Mouse (Mus musculus) kidney, adult 8-10 months (tissue): ENCODE results near the gene Cdc42bpa.

Source experiments
- DNase-seq, 2 experiments: peaks; one replicate each; pipeline ENCODE4 v3.0.0; 2022

Cdc42bpa gene

DNA sequence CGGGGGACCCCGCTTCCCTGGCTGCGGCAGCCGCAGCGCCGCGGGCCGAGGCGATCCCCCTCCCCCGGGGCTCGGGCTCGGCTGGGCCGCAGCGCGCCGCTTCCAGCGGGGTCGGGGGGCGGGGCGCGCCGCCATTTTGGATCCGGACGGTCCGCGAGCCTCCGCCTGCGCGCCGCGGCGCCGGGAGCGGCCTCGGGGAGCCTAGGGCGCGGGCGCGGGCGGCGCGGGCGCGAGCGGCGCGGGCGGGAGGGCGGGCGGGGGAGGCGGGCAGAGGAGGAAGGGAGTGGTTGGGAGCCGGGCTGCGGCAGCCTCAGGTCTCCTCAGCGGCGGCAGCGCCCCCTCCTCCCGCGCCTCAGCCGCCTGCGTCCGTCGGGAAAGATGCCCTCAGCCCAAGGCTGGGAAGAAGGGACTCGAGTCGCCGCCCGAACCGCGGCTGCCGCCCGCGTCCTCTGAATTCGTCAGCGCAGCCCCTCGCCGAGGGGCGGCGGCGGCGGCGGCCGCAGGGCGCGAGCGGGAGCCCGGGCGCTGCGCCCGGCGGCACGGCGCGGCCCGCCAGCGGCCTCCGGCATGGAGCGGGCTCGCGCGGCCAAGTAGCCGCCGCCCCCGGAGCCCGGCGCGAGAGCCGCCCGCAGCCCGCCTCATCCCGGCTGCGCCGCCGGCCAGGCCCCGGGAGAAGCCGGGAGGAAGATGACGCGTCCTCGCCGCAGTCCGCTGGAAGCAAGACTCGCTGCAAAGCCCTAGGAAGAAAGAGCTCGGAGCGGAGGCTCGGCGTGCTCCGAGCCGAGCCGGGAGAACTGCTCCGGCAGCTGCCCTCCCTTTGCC is at the start of gene Cdc42bpa:
Gene Cdc42bpa (plus strand): TSS at position 752 of the 822 bp plus-strand sequence.
- DNase-seq: peak; percentile 65 to 72

DNA sequence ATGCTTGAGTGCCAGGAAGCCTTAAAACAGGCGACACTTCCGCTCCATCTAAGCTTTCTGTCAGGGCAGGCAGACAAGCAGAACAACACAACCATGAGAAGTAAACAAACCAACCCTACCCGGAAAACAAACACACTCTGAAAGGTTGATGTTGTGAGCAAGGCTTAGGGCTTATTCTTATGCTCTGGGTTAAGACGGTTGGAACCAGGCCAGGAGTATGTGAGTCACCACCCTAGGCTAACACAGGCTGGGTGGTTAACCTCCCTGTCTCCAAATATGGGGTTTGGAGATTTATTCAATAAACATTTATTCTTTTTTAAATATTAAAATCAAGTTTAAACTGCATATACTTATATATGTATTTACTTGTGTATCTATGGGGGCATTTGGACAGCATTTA is 46.8 kb upstream of the Cdc42bpa start:
- DNase-seq: no peak

DNA sequence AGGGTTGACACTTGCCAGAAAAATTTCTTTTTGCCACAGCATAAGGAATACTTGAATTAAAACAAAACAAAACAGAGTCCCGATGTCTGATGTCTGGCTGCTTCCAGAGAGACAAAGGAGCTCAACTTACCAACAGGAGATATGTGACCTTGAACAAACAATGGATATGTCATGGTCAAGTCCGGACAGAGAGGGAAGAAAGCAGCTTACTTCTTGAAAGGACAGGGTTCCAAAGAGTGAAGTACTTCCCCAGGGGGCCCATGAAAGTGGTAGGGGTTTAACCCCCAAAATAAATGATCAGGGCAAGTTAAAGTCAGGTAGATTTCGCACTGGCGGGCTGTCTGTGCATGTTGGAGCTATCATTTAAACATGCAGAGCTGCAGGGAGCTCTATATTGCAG is 43.2 kb upstream of the Cdc42bpa start:
- no peak for DNase-seq

DNA sequence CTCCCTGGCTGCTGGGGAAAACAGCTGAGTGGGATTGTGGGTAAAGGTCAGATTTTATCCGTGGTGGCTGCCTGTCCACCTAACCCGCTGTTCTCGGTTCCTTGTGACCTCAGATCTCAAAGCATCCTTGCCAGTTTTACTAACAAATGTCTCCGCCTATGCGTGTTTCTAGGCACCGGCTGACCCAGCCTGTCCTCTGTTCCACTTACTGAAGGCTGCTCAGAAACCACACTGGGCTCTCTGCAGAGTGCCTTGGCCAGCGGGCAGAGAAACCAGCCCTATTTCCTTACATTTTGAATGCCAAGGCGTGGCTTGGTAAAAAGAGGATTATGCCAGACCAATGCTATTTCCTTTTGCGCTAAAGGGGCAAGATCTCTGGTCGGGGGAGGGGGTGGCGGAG is 42.8 kb upstream of the Cdc42bpa start:
- DNase-seq: no peak

DNA sequence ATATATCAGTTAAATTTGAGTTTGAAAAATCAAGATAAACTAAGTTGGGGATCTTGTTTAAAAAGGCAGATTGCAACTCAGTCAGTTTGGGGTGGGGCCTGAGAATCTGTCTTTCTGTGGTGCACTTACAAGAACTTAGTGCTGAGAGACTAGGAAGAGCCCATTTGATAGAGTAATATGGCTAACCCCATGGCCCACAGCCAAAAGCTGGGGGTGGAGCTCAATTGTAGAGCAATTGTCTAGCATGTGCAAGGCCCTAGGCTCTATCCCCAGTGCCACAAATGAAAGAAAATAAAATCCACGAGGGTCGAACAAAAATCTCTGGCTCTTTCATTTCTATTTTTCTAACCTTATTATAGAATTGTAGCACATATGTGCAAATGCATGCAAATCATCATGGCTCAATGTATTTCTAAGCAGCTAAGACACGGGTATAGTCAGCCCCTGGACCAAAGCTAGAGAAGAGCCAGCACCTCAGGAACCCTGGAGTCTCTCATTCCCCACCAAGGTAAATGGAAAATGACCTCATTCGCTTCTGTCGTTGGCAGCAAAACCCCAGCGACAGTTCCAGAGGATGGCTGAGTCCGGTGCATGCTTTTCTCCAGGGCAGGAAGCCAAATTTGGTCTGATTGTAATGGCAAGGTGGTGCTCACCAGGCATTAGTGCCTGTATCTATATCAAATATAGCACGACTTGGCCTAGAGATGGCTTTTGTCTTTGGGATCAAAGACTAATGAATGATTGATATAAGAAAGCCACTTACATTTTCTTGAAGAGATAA is 40.4 kb upstream of the Cdc42bpa start:
- no peak for DNase-seq

DNA sequence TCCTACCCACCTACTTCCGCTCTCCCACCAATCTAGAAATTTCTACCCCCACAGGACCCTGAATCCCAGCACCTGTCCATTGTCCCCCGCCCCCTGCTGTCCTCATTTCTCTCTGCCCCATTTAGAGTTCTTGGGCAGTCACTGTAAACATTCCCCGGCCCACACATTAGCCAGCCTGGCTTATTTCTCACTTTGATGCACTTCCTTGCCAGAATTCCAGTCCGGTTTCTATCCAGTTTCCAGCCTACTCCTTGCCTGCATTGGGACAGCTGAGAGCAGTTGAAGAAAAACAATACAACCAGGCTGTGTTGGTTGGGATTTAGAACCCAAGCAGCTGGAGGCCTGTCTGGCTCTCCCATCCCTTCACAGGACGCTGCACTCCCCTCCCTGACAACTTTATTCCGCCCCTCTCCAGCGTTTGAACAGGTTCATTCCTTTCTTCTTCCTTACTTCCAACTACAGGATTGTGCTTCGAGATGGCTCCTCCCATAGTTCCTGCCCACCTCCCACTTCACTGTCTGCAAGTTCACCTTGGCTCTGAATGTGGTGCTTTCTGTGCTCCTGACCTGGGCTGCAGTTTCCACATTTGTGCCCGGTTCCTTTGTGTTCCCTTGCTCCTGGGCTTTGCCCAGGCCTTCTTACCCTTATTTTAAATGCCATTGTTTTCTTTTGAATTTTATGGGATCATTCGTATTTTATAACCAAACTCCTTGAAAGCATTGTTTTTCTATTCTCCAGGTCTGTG is 36.4 kb upstream of the Cdc42bpa start:
- no peak for DNase-seq

DNA sequence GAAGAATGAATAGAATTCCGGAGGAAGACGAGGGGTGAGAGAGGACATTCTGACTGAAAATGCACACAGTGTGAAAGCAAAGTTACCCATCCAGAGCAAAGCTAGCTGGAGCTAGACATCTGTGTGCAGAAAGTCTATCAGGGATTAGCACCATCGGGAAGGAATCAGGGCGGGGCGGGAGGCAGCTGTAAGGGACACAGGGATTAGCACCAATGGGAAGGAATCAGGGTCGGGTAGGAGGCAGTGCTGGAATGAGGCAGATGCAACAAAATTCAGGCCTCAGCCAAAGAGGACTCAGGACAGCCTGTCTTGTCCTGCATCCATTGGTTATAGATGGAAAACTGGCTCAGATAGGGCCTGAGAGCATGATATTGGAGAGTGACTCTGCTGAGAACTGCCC is 34.0 kb upstream of the Cdc42bpa start:
- DNase-seq: no peak

DNA sequence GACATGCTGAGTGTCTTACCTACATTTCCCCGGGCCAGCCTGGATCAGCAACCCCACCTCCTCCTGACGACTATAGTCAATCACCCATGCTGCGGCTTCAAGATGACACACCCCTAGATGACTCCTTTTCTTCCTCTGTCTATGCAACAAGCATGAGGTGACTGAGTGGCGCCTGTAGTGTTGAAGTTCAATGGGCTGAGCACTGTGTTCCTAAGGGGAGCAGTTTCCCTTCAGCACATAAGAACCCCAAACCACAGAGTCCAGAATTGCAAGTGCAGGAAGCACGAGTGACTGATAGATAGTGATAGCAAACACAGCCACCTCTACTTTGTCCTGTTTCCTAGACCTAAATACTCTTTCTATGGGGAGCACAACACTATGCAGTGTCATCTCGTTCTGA is 33.2 kb upstream of the Cdc42bpa start:
- no peak for DNase-seq

DNA sequence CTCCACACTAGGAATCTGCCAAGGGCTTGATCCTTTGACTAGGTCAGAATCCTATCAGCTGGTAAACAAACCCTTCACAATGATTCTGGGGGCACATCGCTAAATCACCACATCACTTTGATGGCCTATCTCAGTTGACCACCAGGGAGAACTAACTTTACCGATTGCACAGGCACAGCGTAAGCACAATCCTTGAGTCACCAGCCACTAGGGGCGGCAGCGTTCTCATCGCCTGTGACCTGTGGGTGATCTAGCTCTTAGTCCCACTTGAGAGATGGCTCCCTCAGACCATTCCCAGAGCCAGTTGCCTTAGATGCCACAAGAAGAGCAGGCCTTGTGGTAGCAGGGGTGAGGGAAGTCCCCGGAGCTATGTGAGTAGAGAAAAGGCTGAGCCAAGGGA is 31.4 kb upstream of the Cdc42bpa start:
- no peak for DNase-seq

DNA sequence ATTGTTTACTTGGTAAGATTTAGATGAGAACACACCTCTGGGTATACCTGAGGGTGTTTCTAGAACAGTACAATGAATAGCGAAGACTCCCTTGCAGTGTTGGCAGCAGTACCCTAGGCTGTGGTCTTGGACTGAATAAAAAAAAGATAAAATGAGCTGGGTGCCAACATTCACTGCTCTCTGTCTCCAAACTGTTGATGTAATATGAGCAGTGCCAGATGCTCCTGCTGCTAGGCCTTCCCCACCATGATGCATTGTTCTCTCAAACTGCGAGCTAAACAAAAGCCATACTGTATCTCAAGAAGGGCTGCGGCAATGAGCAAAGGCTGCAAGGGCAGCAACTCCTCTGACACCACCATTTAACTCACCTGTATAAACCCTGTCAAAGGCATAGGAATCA is 29.0 kb upstream of the Cdc42bpa start:
- no peak for DNase-seq

DNA sequence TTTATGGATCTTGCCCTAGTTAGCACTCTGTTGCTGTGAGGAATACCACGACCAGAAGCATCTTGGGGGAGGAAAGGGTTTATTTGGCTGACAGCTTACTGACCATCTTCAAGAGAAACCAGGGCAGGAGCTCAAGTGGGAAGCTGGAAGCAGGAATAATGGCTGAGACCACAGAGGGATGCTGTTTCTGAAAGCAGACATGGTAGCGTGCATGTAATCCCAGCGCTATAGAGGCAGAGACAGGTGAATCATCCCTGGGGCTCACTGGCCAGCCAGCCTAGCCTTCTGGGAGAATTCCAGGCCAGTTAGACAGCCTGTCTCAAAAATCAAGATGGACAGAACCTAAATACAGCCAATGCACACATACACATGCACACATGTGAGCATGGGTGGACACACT is 26.2 kb upstream of the Cdc42bpa start:
- DNase-seq: no peak

DNA sequence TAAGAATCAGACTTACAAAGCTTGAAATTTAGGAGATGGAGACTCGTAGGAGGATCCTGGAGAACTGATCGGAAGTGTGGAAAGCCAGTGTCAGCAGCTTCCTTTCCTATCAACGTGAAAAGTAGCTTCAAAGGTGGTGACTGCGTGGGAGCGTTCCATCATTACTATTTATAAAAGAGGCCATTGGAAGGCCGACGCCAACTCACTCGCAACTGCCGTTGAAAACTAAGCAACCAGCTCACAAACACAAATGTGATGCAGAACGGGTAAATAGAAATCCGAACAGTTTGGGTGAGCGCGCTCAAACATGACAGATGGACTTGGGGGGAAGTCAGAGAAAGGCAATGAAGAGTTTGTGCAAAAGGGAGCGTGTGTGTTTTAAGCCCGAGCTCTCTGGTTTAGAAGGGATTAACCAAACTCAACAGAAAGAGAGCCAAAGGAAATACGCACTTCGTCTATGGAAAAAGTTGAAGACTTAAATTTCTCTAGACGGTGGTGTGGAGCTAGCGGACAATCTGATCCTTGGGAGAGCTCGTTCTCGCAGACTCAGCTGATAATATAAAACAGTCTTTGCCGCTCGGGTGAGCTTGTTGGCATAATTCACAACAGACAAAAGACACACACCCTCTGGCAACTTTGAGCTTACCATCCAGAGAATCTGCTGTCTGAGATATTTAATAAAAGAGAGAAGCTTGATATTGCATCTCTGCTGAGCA is 20.0 kb upstream of the Cdc42bpa start:
- DNase-seq: no peak

DNA sequence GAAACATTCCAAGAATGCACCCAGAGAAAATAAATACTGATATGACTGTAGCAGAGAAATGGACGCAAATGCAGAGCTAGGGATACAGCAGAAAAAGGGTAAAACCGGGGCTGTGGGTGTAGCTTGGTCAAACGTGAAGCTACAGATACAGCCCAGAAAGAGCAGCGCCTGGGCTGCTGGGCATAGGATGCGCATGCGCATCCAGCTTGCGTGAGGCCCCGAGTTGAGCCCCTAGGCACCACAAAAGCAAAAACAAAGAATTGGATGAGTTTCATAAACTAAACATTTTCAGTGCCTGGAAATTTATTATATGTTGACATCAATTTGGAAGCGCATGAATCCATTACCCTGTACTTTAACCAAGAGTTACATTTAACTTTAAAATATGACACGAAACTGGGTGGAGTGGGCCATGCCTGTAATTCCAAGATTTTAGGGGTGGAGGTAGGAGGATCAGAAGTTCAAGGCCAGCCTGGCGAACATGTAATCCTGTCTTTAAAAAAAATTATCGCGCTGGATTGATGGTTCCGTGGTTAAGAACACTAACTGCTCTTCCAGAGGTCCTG is 19.4 kb upstream of the Cdc42bpa start:
- DNase-seq: no peak

DNA sequence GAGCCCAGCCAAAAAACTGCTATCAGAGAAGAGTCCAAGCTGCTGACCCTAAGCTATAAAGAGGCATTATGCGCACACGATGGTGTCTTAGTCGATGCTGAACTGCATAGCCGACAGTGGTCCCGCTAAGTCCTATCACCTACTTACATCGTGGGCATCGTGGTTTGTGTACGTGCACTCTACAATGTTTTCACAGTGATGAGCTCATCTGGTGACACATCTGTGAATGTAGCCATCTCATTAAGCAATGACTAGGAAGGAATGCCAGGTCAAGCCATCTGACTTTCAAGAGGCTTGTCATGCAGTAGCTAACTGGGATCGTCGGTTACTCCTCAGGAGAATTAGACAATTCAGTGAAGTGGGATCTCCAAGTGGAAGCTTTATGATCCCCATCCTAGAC is 15.3 kb upstream of the Cdc42bpa start:
- no peak for DNase-seq

DNA sequence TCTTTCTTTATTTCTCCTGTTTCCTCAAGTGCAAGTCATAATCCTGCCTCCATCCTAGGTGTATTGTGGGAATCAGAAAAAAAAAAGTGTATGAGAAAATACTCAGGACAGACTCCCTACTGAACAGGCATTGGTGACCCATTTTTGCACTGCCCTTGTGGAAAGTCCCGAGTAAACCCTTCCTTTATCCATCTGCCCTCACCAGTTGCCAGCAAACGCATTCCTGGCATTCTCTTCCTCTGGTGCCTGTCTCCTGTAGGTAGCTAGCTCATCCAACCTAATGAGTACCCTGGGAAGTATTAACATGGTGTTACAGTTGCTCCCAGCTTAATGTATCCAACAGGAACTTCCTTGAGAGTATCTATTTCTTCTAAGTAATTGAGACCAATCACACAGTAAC is 13.7 kb upstream of the Cdc42bpa start:
- DNase-seq: peak in 1 of 2 experiments; percentile 59

DNA sequence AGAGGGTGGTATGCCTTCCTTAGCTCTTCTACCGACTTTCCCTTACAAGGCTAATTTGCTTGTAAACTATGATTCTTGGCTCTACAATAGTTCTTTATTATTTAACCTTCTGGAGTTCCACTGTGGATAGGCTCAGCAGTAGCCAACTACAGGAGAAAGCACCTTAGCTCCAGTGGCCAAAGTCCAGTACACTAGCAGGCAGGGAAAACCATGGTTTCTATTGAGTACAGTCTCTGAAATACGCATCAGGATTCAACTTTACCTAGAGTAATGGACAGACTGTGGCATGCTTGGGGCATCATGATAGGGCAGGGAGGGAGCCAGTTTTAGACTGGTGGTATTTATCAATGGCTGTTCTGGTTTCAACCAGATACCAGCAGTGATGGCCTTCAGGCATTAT is 12.6 kb upstream of the Cdc42bpa start:
- peak; percentile 55 to 67 for DNase-seq

DNA sequence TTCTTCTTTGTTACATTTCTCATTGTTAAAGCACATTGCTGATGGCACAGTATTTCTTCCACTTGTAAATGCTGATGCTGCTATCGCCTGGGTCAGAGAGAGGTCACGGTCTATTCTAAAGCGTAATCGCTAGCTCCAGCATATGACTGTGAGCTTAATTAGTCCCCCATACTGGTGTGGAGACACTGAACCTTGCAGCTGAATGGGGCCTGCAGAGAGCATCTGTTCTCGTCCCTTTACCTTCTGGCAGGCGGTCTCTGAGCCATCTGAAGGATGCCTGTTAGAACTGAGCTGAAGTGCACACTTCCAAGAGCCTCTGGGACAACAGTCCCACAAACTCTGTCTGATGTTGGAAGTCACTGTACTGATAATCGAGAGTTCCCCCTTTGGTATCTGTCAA is 8.7 kb upstream of the Cdc42bpa start:
- DNase-seq: no peak

DNA sequence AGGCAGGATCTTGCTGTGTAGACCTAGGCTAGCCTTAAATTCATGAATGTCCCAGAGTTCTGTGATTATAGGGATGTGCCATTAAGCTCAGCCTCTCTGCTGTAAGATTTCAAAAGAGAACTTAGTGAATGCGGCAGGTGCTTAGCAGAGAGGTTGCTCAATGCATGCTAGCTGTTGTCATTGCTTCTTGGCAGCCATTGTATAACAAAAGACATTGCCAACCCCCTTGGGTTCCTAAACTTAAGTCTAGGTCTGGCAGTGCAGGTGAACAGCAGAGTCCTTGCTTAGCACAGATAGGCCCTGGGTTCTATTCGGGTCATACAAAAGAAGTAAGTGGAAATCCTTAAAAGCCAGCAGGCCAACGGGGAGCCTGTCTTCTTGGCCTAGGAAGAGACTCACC is 7.0 kb upstream of the Cdc42bpa start:
- no peak for DNase-seq

DNA sequence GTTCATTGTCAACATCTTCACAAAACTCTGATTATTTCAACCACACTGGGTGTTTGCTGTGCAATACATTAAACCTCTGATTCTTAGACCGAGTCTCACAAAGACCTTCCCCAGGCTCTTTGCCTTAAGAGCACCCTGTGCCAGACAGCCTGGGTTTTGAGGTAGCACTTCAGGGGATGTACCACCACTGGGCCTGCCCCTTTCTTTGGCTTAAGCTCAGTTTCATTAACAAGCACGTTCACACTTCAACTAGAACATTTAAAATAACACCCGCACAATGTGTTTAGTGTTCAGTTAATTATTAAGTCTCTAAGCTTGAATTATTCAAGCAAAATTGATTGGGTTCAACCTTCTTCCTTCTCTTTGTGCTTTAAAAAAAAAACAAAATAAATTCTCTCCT is 2.8 kb upstream of the Cdc42bpa start:
- DNase-seq: peak; percentile 32 to 52

DNA sequence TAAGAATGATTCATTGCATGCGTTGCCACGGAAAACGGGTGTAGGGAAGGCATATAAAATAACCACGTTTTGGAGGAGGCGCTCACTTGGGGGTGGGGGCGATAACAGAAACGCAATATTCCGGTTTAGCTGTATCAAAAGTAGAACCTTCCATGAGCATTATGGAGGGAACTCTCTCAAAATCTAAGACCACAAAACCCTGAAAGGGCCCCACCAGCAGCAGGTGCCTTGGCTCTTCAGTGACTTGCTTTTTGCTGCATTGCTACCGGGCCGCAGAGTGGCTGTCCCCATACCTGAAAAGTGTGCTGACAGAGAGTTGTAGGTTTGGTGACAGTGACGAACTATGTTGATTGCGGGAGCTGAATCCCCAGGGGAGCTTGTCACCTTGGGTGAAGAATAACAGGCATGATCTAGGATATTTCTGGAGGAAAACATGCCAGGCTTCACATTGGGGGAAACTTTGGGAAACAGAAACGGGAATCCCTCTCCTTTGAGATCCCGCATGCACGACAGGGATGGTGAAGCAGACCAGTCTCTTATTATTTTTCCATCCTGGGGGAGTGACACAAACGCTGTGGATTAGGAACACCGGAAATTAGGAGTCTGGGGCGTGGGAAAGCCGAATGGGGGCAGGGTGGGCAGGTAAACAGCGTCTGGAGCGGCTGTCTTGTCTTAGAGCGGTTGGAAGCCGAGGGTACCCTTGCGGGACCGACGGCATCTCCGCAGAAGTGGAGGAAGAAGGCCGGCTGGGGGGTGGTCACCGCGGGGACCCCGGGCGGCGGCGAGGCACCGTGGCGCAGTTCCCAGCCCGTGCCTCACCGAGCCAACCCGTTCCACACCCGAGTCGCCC is 1.2 kb upstream of the Cdc42bpa start:
- peak; percentile 43 to 52 for DNase-seq

DNA sequence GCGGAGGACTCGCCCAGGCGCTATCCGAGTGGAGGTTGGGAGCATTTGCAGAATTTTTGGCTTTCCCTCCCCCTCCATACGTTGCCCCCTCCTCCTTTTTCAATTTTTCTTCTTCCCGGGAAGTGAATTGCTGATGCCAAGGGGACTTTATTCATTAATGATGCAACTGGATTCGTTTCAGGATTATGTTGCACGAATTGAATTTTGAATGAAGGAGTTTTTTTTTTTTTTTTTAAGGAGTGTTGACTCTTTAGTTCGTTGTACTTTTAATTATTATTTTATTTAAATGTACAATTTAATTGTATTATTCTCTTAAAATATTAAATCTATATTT is 238 bp downstream of the Cdc42bpa start:
- no peak for DNase-seq
